Mouse (Mus musculus) liver, embryonic 12.5 days (tissue): ENCODE data around the gene Nat14. TPM values are rescaled to one million over a fixed set of nuclear protein-coding genes. Genes with fewer than 3 reads are reported as not detected.
"Not testable (repeated sequence)": the region's sequence is repeated elsewhere in the genome, so short reads cannot be mapped to it uniquely, and the experiment has no call there.

Experiments
- ATAC-seq: fragments of 200-750 bp; cut with Nextera tagmentation; 2 replicates; pipeline ENCODE4 v1.8.0; 2017; ENCODE audit warnings: moderate number of reproducible peaks, mild to moderate bottlenecking, moderate library complexity
- H3K27ac ChIP-seq: fragments of 300-500 bp; sonication (generic); 2 replicates; pipeline ENCODE4 v1.5.1; 2016; ENCODE audit warnings: mild to moderate bottlenecking
- H3K27me3 ChIP-seq: fragments of 300-500 bp; sonication (generic); replicated peaks from 2 replicates; pipeline ENCODE4 v1.6.1; 2016; ENCODE audit warnings: mild to moderate bottlenecking, moderate library complexity
- H3K36me3 ChIP-seq: fragments of 300-500 bp; sonication (generic); 2 replicates; pipeline ENCODE4 v1.6.1; 2016; ENCODE audit warnings: mild to moderate bottlenecking, moderate library complexity
- H3K4me1 ChIP-seq: fragments of 300-500 bp; sonication (generic); 2 replicates; pipeline ENCODE4 v1.6.1; 2016
- H3K4me2 ChIP-seq: fragments of 300-500 bp; sonication (generic); 2 replicates; pipeline ENCODE4 v1.6.1; 2016; ENCODE audit warnings: mild to moderate bottlenecking, moderate library complexity
- H3K4me3 ChIP-seq: fragments of 300-500 bp; sonication (generic); 2 replicates; pipeline ENCODE4 v1.5.1; 2016; ENCODE audit warnings: mild to moderate bottlenecking, moderate library complexity
- H3K9ac ChIP-seq: fragments of 300-500 bp; sonication (generic); 2 replicates; pipeline ENCODE4 v1.6.1; 2016; ENCODE audit warnings: mild to moderate bottlenecking, moderate library complexity
- H3K9me3 ChIP-seq: fragments of 300-500 bp; sonication (generic); replicated peaks from 2 replicates; pipeline ENCODE4 v1.6.1; 2016; ENCODE audit warnings: mild to moderate bottlenecking, moderate library complexity
- WGBS: fragments of 180-500 bp; shearing (Covaris S2); methylation state at CpG from one replicate; pipeline ENCODE4 v1.1.7; 2016; ENCODE audit not compliant: insufficient replicate concordance; 5-methylcytosine and 5-hydroxymethylcytosine counted together
- polyA plus RNA-seq: library from polyadenylated mRNA; unstranded; fragments of >200 nt; fragmentation: Nextera tagmentation; extraction: Ambion mirVana; gene quantifications from 2 replicates; pipeline ENCODE4 v1.2.1, GENCODE M21; 2016

Nat14 gene
- polyA plus RNA-seq: 0.54 and 0.67 TPM in 2 replicates

DNA sequence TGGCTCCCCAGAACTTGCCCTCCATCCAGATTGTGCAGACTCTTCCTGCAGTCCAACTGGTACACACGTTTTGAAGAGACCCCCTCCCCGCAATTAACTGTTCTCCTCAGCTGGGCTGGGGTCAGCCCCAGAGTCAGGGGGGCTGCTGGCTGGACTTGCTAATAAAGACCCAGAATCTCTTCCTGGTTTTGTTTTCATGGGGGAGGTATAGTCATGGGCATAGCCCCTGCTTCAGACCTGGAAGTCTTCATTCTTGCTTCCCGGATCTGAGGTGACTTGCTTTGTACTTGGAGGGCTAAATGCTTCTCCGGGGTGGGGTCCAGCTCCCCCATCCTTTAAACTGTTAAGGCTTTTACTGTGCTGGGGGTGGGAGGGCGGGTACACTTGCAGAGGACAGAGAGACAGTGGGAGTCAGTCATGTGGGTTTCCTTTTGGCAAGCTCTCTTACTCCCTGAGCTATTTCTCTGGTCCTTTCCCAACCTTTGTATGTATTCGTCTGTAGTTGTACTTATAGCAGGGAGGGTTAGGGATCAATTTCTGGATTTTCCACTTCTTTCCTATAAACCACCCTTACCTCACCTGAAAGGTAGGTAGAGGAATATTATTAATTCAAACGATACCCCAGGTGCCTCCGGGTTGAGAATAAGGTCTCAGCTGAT lies at the start of gene Nat14:
TSS of gene Nat14 (plus strand) at position 205 of the 659 bp plus-strand sequence.
- H3K4me1 ChIP-seq: peaks cover 52% of the 10 kb centered on the region
- peak within 1 kb of the TSS; percentile 3; the same call in 1 of the 2 replicates for H3K4me3 ChIP-seq
- no peak for ATAC-seq
- 29% methylated on average over 8 of the region's 8 CpGs for WGBS
- H3K27me3 ChIP-seq: peaks cover 56% of the 10 kb centered on the region
- H3K36me3 ChIP-seq: peaks cover 39% of the 10 kb centered on the region
- peak within 1 kb of the TSS; percentile 11 for H3K27ac ChIP-seq
- H3K9ac ChIP-seq: no peak within 1 kb of the TSS
- H3K9me3 ChIP-seq: no peaks in the 10 kb centered on the region
- peak within 1 kb of the TSS; percentile 56 for H3K4me2 ChIP-seq

DNA sequence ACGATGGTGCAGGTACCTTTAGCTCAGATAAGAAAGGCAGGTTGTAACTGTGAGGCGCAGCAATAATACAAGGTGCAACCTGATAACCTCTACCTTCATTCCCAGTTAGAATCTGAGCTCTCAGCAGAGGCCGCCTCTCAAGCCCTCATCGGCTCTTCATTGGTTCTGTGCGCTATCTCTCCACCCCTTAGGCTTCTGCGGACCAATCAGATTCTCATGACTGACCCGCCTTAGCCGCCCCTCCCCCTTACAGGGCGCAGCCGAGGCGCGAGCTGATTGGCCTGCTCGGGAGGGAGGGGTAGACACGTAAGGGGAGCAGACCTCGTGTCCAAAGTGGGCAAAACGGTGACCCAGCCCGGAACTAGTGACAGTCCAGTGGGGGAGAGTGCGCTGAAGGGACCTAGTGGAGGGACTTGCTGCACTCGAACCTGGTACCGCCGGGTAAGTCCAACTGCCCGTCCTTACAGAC lies 45.0 kb upstream of the Nat14 start, which contains the start of gene Isoc2a:
TSS of gene Isoc2a (plus strand) at position 401 of the 469 bp plus-strand sequence.
- H3K36me3 ChIP-seq: peaks cover under 1% of the 10 kb centered on the region; the same call in 1 of the 2 replicates
- peak within 1 kb of the TSS; percentile 66 for H3K4me3 ChIP-seq
- H3K9me3 ChIP-seq: peaks cover 4% of the 10 kb centered on the region; the same call in 1 of the 2 replicates
- no peaks in the 10 kb centered on the region for H3K27me3 ChIP-seq
- peak within 1 kb of the TSS; percentile 69 for H3K27ac ChIP-seq
- ATAC-seq: peak; percentile 99
- peak within 1 kb of the TSS; percentile 96 for H3K4me2 ChIP-seq
- H3K4me1 ChIP-seq: peaks cover 34% of the 10 kb centered on the region
- under 1% methylated on average over 22 of the region's 22 CpGs for WGBS
- H3K9ac ChIP-seq: peak within 1 kb of the TSS; percentile 72

DNA sequence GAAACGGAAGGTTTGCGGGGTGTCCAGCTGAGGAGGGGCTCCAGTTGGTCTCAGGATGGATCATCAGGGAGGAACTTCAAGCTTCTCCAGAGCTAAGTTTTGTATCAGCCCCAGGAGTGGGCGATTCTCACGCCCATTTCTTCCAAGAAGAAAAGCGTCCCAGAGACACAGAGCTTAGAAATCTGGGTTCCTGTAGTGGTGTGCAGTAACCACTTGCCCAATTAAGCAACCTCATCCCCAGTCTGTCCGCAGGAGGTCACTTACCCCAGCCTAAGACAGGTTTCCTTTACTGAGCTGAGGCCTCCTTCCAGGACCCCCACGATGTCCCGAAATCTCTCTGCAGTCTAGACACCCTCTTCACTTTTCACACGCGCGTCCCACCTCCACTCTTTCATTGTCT lies 44.6 kb upstream of the Nat14 start:
- Histone ChIP-seq H3K36me3 (peaks cover 5% of the 10 kb centered on the region), H3K4me3 (peak overlapping the region; percentile 66)
- peak; percentile 13; the same call in 1 of the 2 replicates for ATAC-seq

DNA sequence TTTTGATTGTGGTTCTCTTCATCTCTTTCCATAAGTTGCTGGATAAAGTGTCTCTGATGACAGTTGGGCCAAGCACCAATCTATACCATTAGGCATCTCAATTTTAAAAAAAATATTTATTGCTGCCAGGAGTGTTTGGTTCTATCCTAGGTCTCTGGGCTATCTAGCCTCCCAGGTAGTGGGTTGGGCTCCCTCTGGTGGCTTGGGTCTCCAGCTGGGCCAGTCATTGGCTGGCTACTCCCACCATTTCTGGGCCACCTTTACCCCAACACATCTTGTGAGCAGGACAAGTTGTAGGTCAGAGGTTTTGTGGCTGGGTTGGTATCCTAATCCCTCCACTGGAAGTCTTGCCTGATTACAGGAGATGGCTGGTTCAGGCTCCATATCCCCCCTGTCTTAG lies 43.6 kb upstream of the Nat14 start:
- H3K27me3 ChIP-seq: no peaks in the 10 kb centered on the region
- peaks cover 12% of the 10 kb centered on the region for H3K36me3 ChIP-seq
- H3K9me3 ChIP-seq: peaks cover 6% of the 10 kb centered on the region; the same call in 1 of the 2 replicates
- peak overlapping the region; percentile 66 for H3K4me3 ChIP-seq
- ATAC-seq: no peak
- H3K9ac ChIP-seq: no peak overlapping the region
- peaks cover 34% of the 10 kb centered on the region for H3K4me1 ChIP-seq
- peak overlapping the region; percentile 96 for H3K4me2 ChIP-seq
- H3K27ac ChIP-seq: no peak overlapping the region

More for the DNA sequence above, 44.6 kb upstream of the Nat14 start:
- H3K9me3 ChIP-seq: peaks cover 6% of the 10 kb centered on the region; the same call in 1 of the 2 replicates
- peaks cover 34% of the 10 kb centered on the region for H3K4me1 ChIP-seq
- peak overlapping the region; percentile 96 for H3K4me2 ChIP-seq
- peak overlapping the region; percentile 69 for H3K27ac ChIP-seq
- H3K9ac ChIP-seq: peak overlapping the region; percentile 72
- WGBS: 5% methylated on average over 11 of the region's 11 CpGs
- no peaks in the 10 kb centered on the region for H3K27me3 ChIP-seq

- H3K4me3 ChIP-seq, H3K27me3 ChIP-seq, ATAC-seq, H3K27ac ChIP-seq, H3K9ac ChIP-seq, H3K4me2 ChIP-seq, H3K9me3 ChIP-seq: not testable (repeated sequence)
- Histone ChIP-seq H3K36me3 (peaks cover 17% of the 10 kb centered on the region), H3K4me1 (peaks cover 34% of the 10 kb centered on the region)
- WGBS: 77% methylated on average over 1 of the region's 1 CpGs
Measured at GRCm38 (mm10) chr7:4879036-4879435, 42.8 kb upstream of the Nat14 start.

GRCm38 (mm10) chr7:4886680-4887079 lies 35.1 kb upstream of the Nat14 start:
- peaks cover 4% of the 10 kb centered on the region; the same call in 1 of the 2 replicates for H3K9me3 ChIP-seq
- H3K27me3 ChIP-seq: no peaks in the 10 kb centered on the region
- no peaks in the 10 kb centered on the region for H3K4me1 ChIP-seq
- no peak overlapping the region for H3K9ac ChIP-seq
- H3K27ac ChIP-seq: no peak overlapping the region
- WGBS: 74% methylated on average over 4 of the region's 4 CpGs
- ATAC-seq: no peak
- H3K4me2 ChIP-seq: no peak overlapping the region
- H3K4me3 ChIP-seq: no peak overlapping the region
- H3K36me3 ChIP-seq: peaks cover 24% of the 10 kb centered on the region

DNA sequence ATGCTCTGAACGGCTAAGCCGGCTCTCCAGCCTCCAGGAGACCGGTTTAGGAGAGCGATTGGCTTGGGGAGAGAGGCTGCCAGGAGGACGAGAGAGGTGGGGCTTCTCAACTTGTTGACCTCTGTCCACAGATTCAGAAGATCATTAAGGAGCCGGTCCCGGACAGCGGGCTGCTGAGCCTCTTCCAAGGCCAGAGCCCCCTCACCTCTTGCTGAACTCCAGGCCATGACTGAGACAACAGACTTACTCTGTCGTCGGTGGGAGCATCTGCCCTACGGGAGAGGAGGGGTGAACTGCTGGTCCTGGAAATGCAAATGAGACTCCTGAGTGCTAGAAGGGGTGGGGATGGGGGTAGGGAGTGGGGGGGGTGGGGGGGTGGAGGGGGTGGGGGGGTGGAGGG lies 26.6 kb upstream of the Nat14 start:
- no peak for ATAC-seq
- Histone ChIP-seq H3K4me3 (no peak overlapping the region), H3K4me2 (no peak overlapping the region), H3K9me3 (no peaks in the 10 kb centered on the region), H3K27ac (no peak overlapping the region), H3K27me3 (peaks cover 6% of the 10 kb centered on the region; the same call in 1 of the 2 replicates), H3K4me1 (peaks cover 14% of the 10 kb centered on the region), H3K9ac (no peak overlapping the region), H3K36me3 (peaks cover 17% of the 10 kb centered on the region; the same call in 1 of the 2 replicates)
- WGBS: 72% methylated on average over 11 of the region's 11 CpGs

DNA sequence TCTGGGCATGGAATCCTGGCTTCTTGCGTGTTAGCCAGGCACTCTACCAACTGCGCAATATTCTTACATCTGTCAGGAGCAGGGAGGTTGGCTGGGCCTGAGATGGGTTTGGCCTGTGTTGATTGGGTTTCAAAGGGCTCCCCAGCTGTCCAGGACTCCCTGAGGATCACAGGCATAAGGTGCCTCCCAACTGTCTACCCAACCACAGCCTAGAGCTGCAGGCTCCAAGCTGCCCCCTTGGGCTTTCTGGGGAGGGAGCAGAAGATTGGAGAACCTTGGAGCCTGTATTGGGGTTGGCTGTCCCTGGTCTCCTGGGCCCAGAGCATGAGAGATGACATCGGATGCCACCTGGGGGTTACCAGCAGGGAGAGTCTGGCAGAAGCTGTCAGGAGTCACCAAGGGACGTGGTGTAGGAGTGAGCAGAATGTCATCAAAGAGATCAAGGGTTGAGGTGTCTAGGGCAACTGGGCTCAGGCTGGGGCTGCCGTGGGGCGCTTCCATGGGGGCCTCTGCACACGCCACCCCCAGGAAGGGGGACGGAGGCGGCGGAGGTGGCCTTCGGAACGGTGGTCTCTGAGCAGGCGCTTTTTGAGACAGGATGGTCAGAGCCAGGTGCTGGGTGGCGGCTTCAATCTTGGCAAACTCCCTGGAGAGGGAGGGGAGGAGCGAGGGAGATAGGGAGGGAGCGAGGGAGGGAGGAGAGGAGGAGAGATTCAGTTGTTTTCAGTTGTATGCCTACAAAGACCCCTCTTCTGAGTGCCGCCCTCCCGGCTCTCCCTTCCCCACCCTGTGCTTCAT lies 22.8 kb upstream of the Nat14 start:
- H3K36me3 ChIP-seq: 0 out of 2 replicates have a peak, but pooled peaks cover 2% of the 10 kb centered on the region
- H3K4me3 ChIP-seq: peak overlapping the region; percentile 53
- H3K9me3 ChIP-seq: 0 out of 2 replicates have a peak, but pooled peaks cover 5% of the 10 kb centered on the region
- peak overlapping the region; percentile 76 for H3K4me2 ChIP-seq
- H3K9ac ChIP-seq: peak overlapping the region; percentile 67
- peak overlapping the region; percentile 43 for H3K27ac ChIP-seq
- peaks cover 22% of the 10 kb centered on the region for H3K4me1 ChIP-seq
- peak; percentile 22; the same call in 1 of the 2 replicates for ATAC-seq
- 36% methylated on average over 17 of the region's 18 CpGs for WGBS
- peaks cover 6% of the 10 kb centered on the region; the same call in 1 of the 2 replicates for H3K27me3 ChIP-seq

DNA sequence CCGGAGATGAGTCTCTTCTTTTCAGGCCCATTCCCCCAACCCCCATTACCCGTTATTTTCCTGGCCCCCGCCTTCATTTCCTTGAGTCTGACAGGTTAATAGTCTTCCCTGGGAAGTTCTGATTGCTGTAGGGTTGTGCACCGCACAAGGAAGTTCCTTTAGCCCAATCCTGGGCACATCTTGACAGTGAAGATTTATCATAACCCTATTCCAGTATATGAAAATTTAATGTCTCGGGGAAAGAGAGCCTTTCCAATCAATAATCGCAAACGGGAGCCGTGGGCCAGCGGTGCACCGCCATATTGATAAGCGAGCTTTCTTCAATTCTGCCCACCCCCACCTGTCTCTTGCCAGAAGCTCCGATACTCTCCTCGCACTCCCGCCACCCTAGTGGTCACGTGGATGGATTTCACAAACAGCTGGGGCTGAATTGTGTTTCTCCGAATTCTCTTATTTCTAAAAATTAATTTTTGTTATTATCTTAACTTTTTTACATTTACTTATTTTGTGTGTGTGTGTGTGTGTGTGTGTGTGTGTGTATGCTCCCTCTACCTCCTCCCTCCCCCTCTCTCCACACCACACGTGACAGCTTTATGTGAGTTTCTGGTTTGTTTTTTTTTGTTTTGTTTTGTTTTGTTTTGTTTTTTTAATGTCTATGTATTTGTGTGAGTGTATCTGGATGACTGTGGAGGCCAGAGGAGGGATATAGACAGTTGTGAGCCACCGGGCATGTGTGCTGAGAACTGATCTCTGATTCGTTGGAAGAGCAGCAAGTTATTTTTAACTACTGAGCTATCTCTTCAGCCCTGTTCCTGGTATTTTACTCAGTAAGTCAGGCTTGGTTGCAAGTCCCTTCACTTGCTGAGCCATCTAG lies 21.9 kb upstream of the Nat14 start:
- 7% methylated on average over 19 of the region's 19 CpGs for WGBS
- peak; percentile 82 for ATAC-seq
- Histone ChIP-seq H3K36me3 (0 out of 2 replicates have a peak, but pooled peaks cover 2% of the 10 kb centered on the region), H3K9me3 (0 out of 2 replicates have a peak, but pooled peaks cover 5% of the 10 kb centered on the region), H3K9ac (peak overlapping the region; percentile 67), H3K27ac (peak overlapping the region; percentile 87), H3K4me1 (peaks cover 22% of the 10 kb centered on the region), H3K4me2 (peak overlapping the region; percentile 76), H3K4me3 (peak overlapping the region; percentile 53), H3K27me3 (peaks cover 6% of the 10 kb centered on the region; the same call in 1 of the 2 replicates)

DNA sequence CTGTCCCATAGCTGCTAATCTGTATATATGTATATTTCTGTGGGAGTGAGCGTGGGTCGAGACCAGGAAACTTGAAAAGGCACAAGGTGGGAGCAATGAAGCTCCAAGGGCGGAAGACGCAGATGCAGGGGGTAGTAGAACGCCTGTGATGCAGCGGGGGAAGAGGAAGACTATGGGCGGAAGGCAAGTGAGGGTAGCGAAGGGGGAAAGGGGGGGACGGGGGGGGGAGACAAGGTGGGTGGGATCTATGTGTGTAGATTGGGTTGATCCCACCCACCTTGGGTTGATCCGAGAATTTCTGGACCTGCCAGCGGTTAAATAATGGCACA lies 21.3 kb upstream of the Nat14 start:
- 23% methylated on average over 11 of the region's 11 CpGs for WGBS
- H3K27ac ChIP-seq: peak overlapping the region; percentile 87

GRCm38 (mm10) chr7:4901171-4901570 lies 20.7 kb upstream of the Nat14 start:
- ATAC-seq: peak; percentile 3; the same call in 1 of the 2 replicates
- Histone ChIP-seq H3K9ac (peak overlapping the region; percentile 67; the same call in 1 of the 2 replicates), H3K4me2 (peak overlapping the region; percentile 76), H3K36me3 (0 out of 2 replicates have a peak, but pooled peaks cover under 1% of the 10 kb centered on the region), H3K9me3 (0 out of 2 replicates have a peak, but pooled peaks cover 5% of the 10 kb centered on the region), H3K4me3 (peak overlapping the region; percentile 53), H3K27me3 (peaks cover 10% of the 10 kb centered on the region; the same call in 1 of the 2 replicates), H3K4me1 (peaks cover 22% of the 10 kb centered on the region), H3K27ac (peak overlapping the region; percentile 87)
- 50% methylated on average over 8 of the region's 8 CpGs for WGBS

More for the DNA sequence above, 21.3 kb upstream of the Nat14 start:
- H3K4me3 ChIP-seq: peak overlapping the region; percentile 53
- ATAC-seq: peak; percentile 54; the same call in 1 of the 2 replicates
- H3K36me3 ChIP-seq: 0 out of 2 replicates have a peak, but pooled peaks cover 2% of the 10 kb centered on the region
- H3K27me3 ChIP-seq: peaks cover 6% of the 10 kb centered on the region; the same call in 1 of the 2 replicates
- H3K9me3 ChIP-seq: 0 out of 2 replicates have a peak, but pooled peaks cover 5% of the 10 kb centered on the region
- peak overlapping the region; percentile 76 for H3K4me2 ChIP-seq
- peaks cover 22% of the 10 kb centered on the region for H3K4me1 ChIP-seq
- peak overlapping the region; percentile 67 for H3K9ac ChIP-seq
